Mouse (Mus musculus) ES-Bruce4 (cell line): Measurements from ENCODE around the gene Prtg.

Source experiments
- CTCF ChIP-seq: IDR thresholded peaks from one replicate; pipeline ENCODE4 v1.8.1; 2011; ENCODE audit warnings: low read depth, low read length
- EP300 ChIP-seq: IDR thresholded peaks from 2 replicates; pipeline ENCODE4 v1.6.1; 2011; ENCODE audit warnings: low read depth, low read length; ENCODE audit not compliant: insufficient read depth
- POLR2A ChIP-seq: IDR thresholded peaks from one replicate; pipeline ENCODE4 v1.8.1; 2011; ENCODE audit warnings: low read length; ENCODE audit not compliant: insufficient read depth

DNA sequence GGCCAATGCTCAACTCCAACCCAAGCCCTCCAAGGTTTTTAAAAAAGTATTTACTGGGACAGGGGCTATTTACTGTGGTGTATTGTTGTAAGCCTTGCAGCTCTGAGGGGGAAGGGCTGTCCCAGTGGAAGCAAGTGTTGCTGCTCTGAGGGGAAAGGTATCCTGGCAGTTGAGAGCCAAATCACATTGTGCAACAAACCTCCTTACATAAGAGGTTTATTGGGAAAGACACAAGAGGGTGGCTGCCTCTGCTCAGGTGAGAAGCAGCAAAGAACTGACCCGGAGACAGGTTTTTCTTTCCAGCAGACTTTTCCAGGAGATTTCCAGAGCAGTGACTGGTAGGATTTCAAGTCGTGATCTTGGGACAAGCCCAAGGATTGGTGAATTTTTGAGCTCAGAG, 129.6 kb downstream of the Prtg start:
- TF ChIP-seq CTCF (no peak), EP300 (no peak), POLR2A (no peak)
